In the genomic region with DNA sequence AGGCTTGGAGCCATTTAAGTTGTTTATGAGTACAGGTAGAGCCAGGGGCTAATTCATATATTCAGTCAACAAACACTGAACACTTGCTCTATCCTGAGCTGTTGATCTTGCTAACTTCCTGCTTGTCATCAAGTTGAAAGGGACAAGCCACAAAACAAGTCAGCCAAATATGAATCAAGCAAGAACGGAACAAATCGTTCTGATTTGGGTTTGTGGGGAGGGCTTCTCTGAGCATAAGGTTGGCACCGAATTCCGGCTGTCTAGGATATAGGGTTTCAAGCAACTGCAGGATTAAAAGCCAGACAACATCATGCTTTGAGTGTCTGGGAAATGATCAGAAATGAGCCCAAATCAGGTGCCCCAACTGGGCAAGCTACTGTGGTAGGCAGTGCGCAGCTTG, we compare ENCODE assay signal across 16 mouse cellular contexts. TPM values are rescaled to one million over a fixed set of nuclear protein-coding genes. Genes with fewer than 3 reads are reported as not detected.
"Had no signal": no experiment of that assay in that cellular context is flagged by ENCODE, and none has a peak within 500 bp of the region (broad histone marks: within the 10 kb centered on the region; RNA-seq: fewer than 3 reads in every experiment).

No protein-coding gene starts in this region.

- ATAC-seq: liver, postnatal 0 days had no signal

- H3K4me3 ChIP-seq: limb, embryonic 12.5 days; liver, embryonic 13.5 days; lung, embryonic 15.5 days; myocyte; neural tube, embryonic 12.5 days had no signal

- H3K27ac ChIP-seq: limb, embryonic 12.5 days; liver, embryonic 13.5 days; lung, embryonic 15.5 days; neural tube, embryonic 12.5 days had no signal

- DNase-seq: kidney, adult 8-10 months; kidney, postnatal 25 days; liver; liver, embryonic 13.5 days; liver, postnatal 0 days; midbrain, embryonic 14.5 days; right cerebral cortex, postnatal 4 days; spleen, adult 18-20 months; thymus, adult 18-20 months; thymus, postnatal 14 days had no signal

RNA-seq across cellular contexts. Expression of a gene that starts 45.7 kb away (rescaled TPM):
- total RNA-seq: megakaryocyte-erythroid progenitor cell, adult 5-6 weeks; neutrophil, adult 5-6 weeks had no signal
- polyA plus RNA-seq: liver, embryonic 13.5 days; myocyte had no signal
